Mouse (Mus musculus) ES-Bruce4 (cell line): ENCODE measurements around the gene Rasa3.

Experiments
- CTCF ChIP-seq: IDR thresholded peaks from one replicate; pipeline ENCODE4 v1.8.1; 2011; ENCODE audit warnings: low read depth, low read length
- POLR2A ChIP-seq: IDR thresholded peaks from one replicate; pipeline ENCODE4 v1.8.1; 2011; ENCODE audit warnings: low read length; ENCODE audit not compliant: insufficient read depth

- no peak for TF ChIP-seq CTCF
- TF ChIP-seq POLR2A = no peak
Measured at GRCm38 (mm10) chr8:13616831-13617505, 60.4 kb downstream of the Rasa3 start.
